Mouse (Mus musculus): ENCODE results near the gene Nupl2. TPM values are rescaled to one million over a fixed set of nuclear protein-coding genes. Genes with fewer than 3 reads are reported as not detected.

Nupl2 gene
- polyA plus RNA-seq, 1 experiment from 2014 or later: 12.5 TPM

DNA sequence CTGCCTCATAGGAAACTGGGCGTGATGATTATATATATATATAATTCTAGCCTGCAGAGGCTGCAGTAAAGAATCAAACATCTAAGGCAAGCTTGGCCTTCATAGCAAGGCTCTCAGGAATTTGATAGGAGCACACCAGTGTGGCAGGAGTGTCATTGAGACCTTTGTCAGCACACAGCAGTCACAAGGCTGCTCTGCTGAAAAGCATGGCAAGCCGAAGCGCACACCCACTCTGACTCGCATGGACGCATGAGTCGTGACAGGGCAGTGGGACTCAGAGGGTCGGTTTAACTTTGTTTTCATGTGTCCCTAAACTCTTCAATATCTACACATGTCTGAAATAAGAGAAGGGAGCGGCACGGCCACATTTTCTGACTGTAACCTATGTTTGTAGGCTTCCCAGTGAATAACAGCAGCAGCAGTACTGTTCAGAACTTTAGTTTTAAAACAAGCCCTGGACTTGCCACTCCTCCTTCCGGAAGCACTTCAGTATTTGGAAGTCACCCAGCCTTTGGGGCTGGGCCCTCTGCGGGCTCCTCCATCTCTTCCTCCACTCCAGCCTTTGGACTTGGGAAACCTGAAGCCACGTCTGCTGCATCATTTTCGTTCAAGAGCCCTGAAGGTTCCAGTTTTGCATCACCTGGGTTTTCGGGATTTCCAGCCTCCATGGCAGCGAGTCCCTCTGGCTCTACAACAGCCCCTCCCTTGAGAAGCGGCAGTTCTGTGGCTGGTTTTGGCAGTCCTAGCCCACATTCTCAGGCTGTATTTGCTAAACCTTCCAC is 16.9 kb downstream of the Nupl2 start:
- no peak overlapping the region for H3K4me2 ChIP-seq
- H3K4me1 ChIP-seq: no peaks in the 10 kb centered on the region
- ATAC-seq (ENCODE audit: insufficient number of reproducible peaks, low FRiP score, low TSS enrichment, low read depth): no peak
- H3K27ac ChIP-seq: no peak overlapping the region
- no peaks in the 10 kb centered on the region for H3K27me3 ChIP-seq
- 92% methylated on average over 16 of the region's 16 CpGs for WGBS
- H3K36me3 ChIP-seq: peaks cover 48% of the 10 kb centered on the region
- no peaks in the 10 kb centered on the region for H3K9me3 ChIP-seq
- no peak overlapping the region for H3K4me3 ChIP-seq
- H3K9ac ChIP-seq: no peak overlapping the region

DNA sequence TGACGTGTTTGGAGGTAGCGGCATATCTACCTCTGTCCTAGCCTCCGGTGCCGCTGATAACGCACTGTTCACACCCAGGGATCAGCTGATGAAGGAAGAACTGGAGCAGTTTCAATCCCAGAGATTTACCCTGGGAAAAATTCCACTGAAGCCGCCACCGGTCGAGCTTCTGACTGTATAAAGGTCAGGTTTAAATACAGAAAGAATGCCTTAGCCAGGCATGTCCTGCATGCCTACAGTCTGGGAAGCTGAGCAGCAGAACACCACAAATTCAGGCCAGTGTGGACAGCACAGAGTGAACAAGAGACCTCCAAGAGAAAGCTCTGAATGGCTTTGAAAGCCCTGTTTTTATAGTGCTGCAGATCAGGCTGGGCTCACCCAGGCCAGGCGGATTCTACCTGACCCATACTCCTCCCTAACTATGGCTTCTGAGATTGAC is 17.6 kb downstream of the Nupl2 start:
- Histone ChIP-seq H3K9me3 (no peaks in the 10 kb centered on the region), H3K9ac (no peak overlapping the region), H3K4me2 (no peak overlapping the region), H3K4me1 (no peaks in the 10 kb centered on the region), H3K4me3 (no peak overlapping the region), H3K27me3 (no peaks in the 10 kb centered on the region), H3K36me3 (peaks cover 48% of the 10 kb centered on the region), H3K27ac (no peak overlapping the region)
- WGBS: 93% methylated on average over 9 of the region's 9 CpGs
- no peak for ATAC-seq (ENCODE audit: insufficient number of reproducible peaks, low FRiP score, low TSS enrichment, low read depth)

DNA sequence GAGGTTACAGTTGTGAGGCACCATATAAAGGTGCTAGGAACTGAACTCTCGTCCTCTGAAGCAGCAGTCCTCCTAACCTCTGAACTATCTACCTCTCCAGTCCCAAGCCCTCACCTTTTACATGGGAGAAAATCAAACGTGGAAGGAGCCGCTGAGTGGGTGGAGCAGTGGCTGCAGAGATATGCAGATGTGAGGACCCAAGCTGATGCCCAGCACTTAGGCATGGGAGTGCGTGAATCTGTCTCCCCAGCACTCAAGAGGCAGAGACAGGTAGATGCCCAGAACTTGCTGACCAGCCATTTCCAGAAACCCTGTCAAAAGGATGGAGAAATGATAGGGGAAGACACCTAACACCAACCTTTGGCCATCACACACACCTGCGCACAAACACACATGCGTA is 18.3 kb downstream of the Nupl2 start:
- Histone ChIP-seq H3K9ac (no peak overlapping the region), H3K27me3 (no peaks in the 10 kb centered on the region), H3K36me3 (peaks cover 41% of the 10 kb centered on the region), H3K4me1 (no peaks in the 10 kb centered on the region), H3K4me2 (no peak overlapping the region), H3K27ac (no peak overlapping the region), H3K4me3 (no peak overlapping the region), H3K9me3 (no peaks in the 10 kb centered on the region)
- 88% methylated on average over 6 of the region's 6 CpGs for WGBS
- ATAC-seq (ENCODE audit: insufficient number of reproducible peaks, low FRiP score, low TSS enrichment, low read depth): no peak

DNA sequence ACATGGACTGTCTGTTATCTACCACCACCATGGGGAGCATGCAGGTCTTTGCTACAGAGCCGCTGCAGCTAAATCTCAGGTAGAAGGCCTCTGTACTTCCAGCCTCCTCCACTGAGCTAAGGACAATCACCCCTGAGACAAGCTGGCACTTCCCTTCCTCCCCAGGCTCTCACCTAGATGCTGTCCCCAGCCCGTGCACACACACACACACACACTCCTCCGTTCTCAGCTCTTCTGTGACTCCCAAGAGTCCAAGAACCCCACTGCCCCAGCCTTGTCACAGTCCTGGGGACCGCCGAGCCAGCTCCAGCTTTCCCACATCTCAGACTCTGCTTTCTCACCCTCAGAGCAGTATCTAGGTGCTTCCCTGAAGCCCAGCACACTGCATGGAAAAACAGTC is 19.2 kb downstream of the Nupl2 start:
- no peak for ATAC-seq (ENCODE audit: insufficient number of reproducible peaks, low FRiP score, low TSS enrichment, low read depth)
- H3K4me2 ChIP-seq: no peak overlapping the region
- 91% methylated on average over 5 of the region's 5 CpGs for WGBS
- no peaks in the 10 kb centered on the region for H3K27me3 ChIP-seq
- no peak overlapping the region for H3K27ac ChIP-seq
- no peak overlapping the region for H3K9ac ChIP-seq
- no peak overlapping the region for H3K4me3 ChIP-seq
- peaks cover 33% of the 10 kb centered on the region for H3K36me3 ChIP-seq
- H3K4me1 ChIP-seq: no peaks in the 10 kb centered on the region
- no peaks in the 10 kb centered on the region for H3K9me3 ChIP-seq

DNA sequence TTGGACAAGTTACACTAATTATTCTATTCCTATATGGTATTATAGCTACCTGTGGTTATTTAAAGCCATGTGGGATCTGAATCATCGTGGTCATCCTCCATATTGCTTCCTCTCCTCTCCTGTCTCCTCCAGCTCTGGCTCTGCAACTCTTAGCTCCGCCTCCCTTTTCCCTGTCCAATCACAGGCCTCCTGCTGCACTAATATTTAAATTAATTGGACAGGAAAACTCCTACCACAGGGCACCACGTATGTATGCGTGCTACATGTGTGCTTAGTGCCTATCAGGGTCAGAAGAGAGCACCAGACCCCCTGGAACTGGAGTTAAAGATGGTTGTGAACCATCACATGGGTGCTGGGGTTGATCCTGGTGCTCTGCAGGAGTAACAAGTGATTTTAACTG is 23.7 kb downstream of the Nupl2 start:
- Histone ChIP-seq H3K36me3 (peaks cover 10% of the 10 kb centered on the region), H3K4me1 (no peaks in the 10 kb centered on the region), H3K27ac (no peak overlapping the region), H3K4me3 (no peak overlapping the region), H3K9ac (no peak overlapping the region), H3K27me3 (no peaks in the 10 kb centered on the region), H3K4me2 (no peak overlapping the region), H3K9me3 (no peaks in the 10 kb centered on the region)
- WGBS: 70% methylated on average over 4 of the region's 4 CpGs
- no peak for ATAC-seq (ENCODE audit: insufficient number of reproducible peaks, low FRiP score, low TSS enrichment, low read depth)

DNA sequence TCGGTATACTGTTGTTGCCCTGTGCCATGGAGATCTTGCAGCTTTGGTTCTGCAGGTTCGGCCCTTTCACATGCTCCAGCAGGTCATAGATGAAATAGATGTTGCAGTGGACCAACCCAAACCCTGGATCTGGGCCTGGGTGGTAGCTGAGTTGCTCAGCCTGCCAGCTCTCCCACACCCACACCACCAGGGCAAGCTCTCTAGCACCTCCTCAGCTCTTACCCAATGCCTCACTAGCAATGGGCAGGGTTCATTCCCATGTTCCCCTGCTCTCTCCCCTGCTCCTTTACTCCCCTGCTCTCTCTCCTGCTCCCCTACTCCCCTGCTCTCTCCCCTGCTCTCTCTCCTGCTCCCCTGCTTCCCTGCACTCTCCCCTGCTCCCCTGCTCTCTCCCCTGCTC is 27.1 kb downstream of the Nupl2 start:
- no peak for ATAC-seq (ENCODE audit: insufficient number of reproducible peaks, low FRiP score, low TSS enrichment, low read depth)
- Histone ChIP-seq H3K4me3 (no peak overlapping the region), H3K36me3 (no peaks in the 10 kb centered on the region), H3K27ac (no peak overlapping the region), H3K4me2 (no peak overlapping the region), H3K9ac (no peak overlapping the region), H3K4me1 (no peaks in the 10 kb centered on the region), H3K9me3 (no peaks in the 10 kb centered on the region), H3K27me3 (no peaks in the 10 kb centered on the region)
- WGBS: 81% methylated on average over 2 of the region's 2 CpGs

DNA sequence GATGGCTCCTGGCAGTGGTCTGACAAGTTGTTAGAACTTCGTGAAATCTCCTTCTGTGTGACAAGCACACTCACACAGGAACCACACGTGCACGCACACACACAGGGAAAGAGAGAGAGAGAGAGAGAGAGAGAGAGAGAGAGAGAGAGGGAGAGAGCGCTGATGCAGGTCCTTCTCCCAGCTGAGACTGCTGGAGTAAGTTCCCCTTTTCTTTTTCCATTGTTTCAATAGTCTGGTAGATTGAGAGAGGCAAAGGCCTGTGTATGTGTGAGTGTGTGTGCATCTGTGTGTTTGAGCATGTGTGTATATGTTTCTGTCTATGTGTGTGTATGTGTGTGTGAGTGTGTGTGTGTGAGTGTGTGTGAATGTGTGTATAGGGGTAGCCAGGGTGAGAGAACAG is 36.2 kb downstream of the Nupl2 start:
- Histone ChIP-seq H3K4me3 (no peak overlapping the region), H3K4me1 (no peaks in the 10 kb centered on the region), H3K27me3 (no peaks in the 10 kb centered on the region), H3K9ac (no peak overlapping the region), H3K36me3 (no peaks in the 10 kb centered on the region), H3K9me3 (no peaks in the 10 kb centered on the region), H3K27ac (no peak overlapping the region), H3K4me2 (no peak overlapping the region)
- no peak for ATAC-seq (ENCODE audit: insufficient number of reproducible peaks, low FRiP score, low TSS enrichment, low read depth)
- 76% methylated on average over 4 of the region's 4 CpGs for WGBS

DNA sequence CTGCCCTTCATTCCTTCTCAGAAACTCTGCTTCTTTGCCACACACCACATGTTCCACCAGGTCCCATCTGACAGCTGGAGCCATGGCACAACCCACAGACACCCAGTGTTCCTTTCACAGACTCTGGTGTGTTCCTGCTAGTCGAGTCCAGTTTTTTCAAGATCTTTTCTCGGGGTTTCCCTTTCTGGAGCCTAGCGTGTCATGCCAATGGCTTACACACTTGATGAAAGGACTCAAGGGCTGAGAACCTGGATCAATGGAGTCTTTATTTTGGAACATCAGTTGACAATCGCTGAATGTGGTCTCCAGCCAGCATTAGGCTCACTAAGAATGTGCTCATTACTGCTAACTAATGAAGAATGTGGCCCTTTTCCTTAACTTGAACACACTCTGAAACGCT is 37.7 kb downstream of the Nupl2 start:
- Histone ChIP-seq H3K9ac (no peak overlapping the region), H3K27me3 (no peaks in the 10 kb centered on the region), H3K4me3 (no peak overlapping the region), H3K36me3 (no peaks in the 10 kb centered on the region), H3K4me2 (no peak overlapping the region), H3K4me1 (no peaks in the 10 kb centered on the region), H3K27ac (no peak overlapping the region), H3K9me3 (no peaks in the 10 kb centered on the region)
- WGBS: 78% methylated on average over 5 of the region's 5 CpGs
- ATAC-seq (ENCODE audit: insufficient number of reproducible peaks, low FRiP score, low TSS enrichment, low read depth): no peak

DNA sequence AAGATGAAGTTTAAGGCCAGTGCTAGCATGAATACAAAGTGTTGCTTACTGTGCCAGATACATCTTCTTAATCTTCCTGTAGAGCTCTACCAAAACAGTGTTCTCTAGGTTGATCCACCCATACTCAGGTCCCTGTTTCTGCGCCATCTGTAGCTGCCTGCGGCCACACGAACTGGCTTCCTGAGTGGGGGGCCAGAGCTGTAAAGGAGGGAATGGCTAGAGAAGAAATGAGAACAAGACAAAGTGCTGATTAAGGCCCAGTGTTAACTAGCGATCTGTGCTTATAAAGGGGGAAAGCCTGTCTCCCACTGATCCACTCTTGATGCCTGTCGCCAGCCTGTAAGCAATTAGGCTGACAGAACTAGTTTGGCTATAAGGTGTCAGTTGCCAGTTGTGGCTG is 38.5 kb downstream of the Nupl2 start:
- Histone ChIP-seq H3K4me1 (no peaks in the 10 kb centered on the region), H3K9ac (no peak overlapping the region), H3K9me3 (no peaks in the 10 kb centered on the region), H3K27ac (no peak overlapping the region), H3K4me2 (no peak overlapping the region), H3K4me3 (no peak overlapping the region), H3K36me3 (no peaks in the 10 kb centered on the region), H3K27me3 (no peaks in the 10 kb centered on the region)
- 66% methylated on average over 5 of the region's 5 CpGs for WGBS
- no peak for ATAC-seq (ENCODE audit: insufficient number of reproducible peaks, low FRiP score, low TSS enrichment, low read depth)

DNA sequence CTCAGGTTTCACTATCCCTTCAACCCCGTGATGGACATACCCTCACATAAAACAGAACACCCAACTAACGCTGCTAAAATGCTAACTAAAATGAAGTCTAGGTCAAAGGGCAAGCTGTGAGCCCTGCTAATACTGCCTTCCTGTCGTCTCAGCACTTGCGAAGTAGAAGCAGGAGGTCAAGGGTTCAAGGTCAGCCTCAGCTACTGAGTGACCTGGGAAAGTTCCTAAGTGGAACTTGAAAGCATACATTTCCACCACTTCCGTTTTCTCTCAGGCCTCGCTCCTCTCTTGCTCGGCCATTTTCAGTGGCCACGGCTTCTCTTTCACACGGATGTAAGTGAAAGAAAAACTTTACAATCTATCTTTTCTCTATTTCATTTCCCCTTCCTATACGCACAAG is 43.2 kb downstream of the Nupl2 start:
- Histone ChIP-seq H3K27me3 (no peaks in the 10 kb centered on the region), H3K27ac (no peak overlapping the region), H3K36me3 (no peaks in the 10 kb centered on the region), H3K4me2 (no peak overlapping the region), H3K4me1 (no peaks in the 10 kb centered on the region), H3K4me3 (no peak overlapping the region), H3K9me3 (no peaks in the 10 kb centered on the region), H3K9ac (no peak overlapping the region)
- ATAC-seq (ENCODE audit: insufficient number of reproducible peaks, low FRiP score, low TSS enrichment, low read depth): no peak
- 54% methylated on average over 10 of the region's 10 CpGs for WGBS

DNA sequence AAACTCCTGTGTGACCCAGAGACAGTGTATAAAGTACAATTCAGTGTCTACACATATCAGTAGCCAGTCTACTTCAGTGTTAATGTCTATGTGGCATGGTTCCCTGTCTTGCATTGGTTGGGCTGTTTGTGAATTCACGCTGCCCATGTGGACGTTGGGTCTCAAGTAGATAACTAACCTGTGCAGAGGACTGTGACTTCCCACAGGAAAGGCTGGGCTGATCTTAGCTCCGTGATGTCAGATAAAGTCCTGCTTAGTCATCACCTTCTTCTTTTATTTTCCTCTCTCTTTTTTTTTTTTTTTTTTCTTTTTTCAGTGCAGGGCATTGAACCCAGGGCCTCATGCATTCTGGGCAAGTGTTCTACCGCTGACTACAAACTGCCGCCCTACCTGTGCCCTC is 43.7 kb downstream of the Nupl2 start:
- Histone ChIP-seq H3K9ac (no peak overlapping the region), H3K9me3 (no peaks in the 10 kb centered on the region), H3K4me1 (no peaks in the 10 kb centered on the region), H3K36me3 (no peaks in the 10 kb centered on the region), H3K4me3 (no peak overlapping the region), H3K4me2 (no peak overlapping the region), H3K27ac (no peak overlapping the region), H3K27me3 (no peaks in the 10 kb centered on the region)
- WGBS: 87% methylated on average over 5 of the region's 5 CpGs
- ATAC-seq (ENCODE audit: insufficient number of reproducible peaks, low FRiP score, low TSS enrichment, low read depth): no peak

DNA sequence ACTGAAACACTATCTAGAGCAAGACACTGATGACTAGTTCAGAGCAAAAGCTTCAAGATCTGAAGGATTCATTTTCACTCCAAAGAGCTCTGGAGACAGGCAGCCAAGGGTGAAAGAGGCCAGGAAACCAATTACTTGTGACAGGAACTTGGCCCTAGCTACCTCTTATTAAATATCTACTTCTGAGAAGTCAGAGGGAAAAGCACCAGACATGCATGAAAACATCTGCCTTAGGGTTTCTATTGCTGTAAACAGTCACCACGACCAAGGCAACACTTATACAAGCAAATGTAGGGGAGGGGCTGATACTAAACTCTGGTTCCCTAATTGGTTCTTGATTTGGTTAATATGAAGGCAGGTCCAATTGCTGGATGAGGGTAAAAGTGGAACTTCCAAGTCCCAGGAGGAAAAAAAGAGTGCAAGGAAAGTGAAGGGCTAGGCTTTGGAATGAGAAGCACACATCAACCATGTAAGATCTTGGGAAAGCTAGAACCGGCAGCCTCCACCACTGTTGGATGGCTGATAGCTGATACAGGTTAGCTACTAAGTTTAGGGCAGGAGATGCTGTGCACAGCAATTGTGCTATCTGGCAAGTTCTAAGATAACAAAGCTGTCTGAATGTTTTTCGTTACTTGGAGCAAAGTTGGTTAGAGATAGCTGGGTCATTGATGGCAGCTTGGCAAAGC is 49.2 kb downstream of the Nupl2 start:
- Histone ChIP-seq H3K4me3 (no peak overlapping the region), H3K9ac (no peak overlapping the region), H3K36me3 (no peaks in the 10 kb centered on the region), H3K4me1 (no peaks in the 10 kb centered on the region), H3K4me2 (no peak overlapping the region), H3K27me3 (peaks cover 5% of the 10 kb centered on the region; the same call in 1 of the 2 replicates), H3K9me3 (no peaks in the 10 kb centered on the region), H3K27ac (no peak overlapping the region)
- ATAC-seq (ENCODE audit: insufficient number of reproducible peaks, low FRiP score, low TSS enrichment, low read depth): no peak
- WGBS: 72% methylated on average over 3 of the region's 3 CpGs
